Mouse (Mus musculus) limb, embryonic 11.5 days (tissue): Measurements from ENCODE around the gene C3. TPM values are rescaled to one million over a fixed set of nuclear protein-coding genes. Genes with fewer than 3 reads are reported as not detected.

Experiments used
- ATAC-seq: fragments of 200-750 bp; cut with Nextera tagmentation; 2 replicates; pipeline ENCODE4 v1.8.0; 2017; ENCODE audit warnings: low read depth; ENCODE audit not compliant: insufficient number of reproducible peaks, low FRiP score, low TSS enrichment
- DNase-seq: peaks from one replicate; pipeline ENCODE4 v3.0.0-alpha.2; 2015; ENCODE audit warnings: low spot score
- H3K27ac ChIP-seq: fragments of 300-500 bp; sonication (generic); replicated peaks from 2 replicates; pipeline ENCODE4 v1.5.1; 2014; ENCODE audit warnings: low read depth, mild to moderate bottlenecking, low read length
- H3K27me3 ChIP-seq: fragments of 300-500 bp; sonication (generic); 2 replicates; pipeline ENCODE4 v1.6.1; 2014; ENCODE audit warnings: mild to moderate bottlenecking, low read length, mixed read lengths; ENCODE audit not compliant: control insufficient read depth, insufficient read depth
- H3K36me3 ChIP-seq: fragments of 300-500 bp; sonication (generic); 2 replicates; pipeline ENCODE4 v1.6.1; 2014; ENCODE audit warnings: mild to moderate bottlenecking, low read length, moderate library complexity, mixed read lengths; ENCODE audit not compliant: control insufficient read depth, insufficient read depth
- H3K4me1 ChIP-seq: fragments of 300-500 bp; sonication (generic); 2 replicates; pipeline ENCODE4 v1.6.1; 2014; ENCODE audit warnings: low read length, mixed read lengths; ENCODE audit not compliant: control insufficient read depth, insufficient read depth
- H3K4me2 ChIP-seq: fragments of 300-500 bp; sonication (generic); 2 replicates; pipeline ENCODE4 v1.6.1; 2014; ENCODE audit warnings: low read depth, mild to moderate bottlenecking, moderate library complexity; ENCODE audit not compliant: severe bottlenecking
- H3K4me3 ChIP-seq: fragments of 300-500 bp; sonication (generic); 2 replicates; pipeline ENCODE4 v1.5.1; 2014; ENCODE audit warnings: low read depth, low read length
- H3K9ac ChIP-seq: fragments of 300-500 bp; sonication (generic); 2 replicates; pipeline ENCODE4 v1.6.1; 2014; ENCODE audit warnings: mild to moderate bottlenecking, low read length
- H3K9me3 ChIP-seq: fragments of 300-500 bp; sonication (generic); 2 replicates; pipeline ENCODE4 v1.6.1; 2016; ENCODE audit warnings: low read length; ENCODE audit not compliant: control insufficient read depth
- WGBS: fragments of 180-500 bp; shearing (Covaris S2); extraction: QIAGEN DNeasy Blood & Tissue Kit; methylation state at CpG from one replicate; pipeline ENCODE4 v1.1.7; 2014; 5-methylcytosine and 5-hydroxymethylcytosine counted together
- polyA plus RNA-seq: library from polyadenylated mRNA; unstranded; fragments of >200 nt; fragmentation: Nextera tagmentation; extraction: Ambion mirVana; gene quantifications from 2 replicates; pipeline ENCODE4 v1.2.1, GENCODE M21; 2014

C3 gene
- polyA plus RNA-seq, 1 experiment from 2014 or later: 0.21 TPM

DNA sequence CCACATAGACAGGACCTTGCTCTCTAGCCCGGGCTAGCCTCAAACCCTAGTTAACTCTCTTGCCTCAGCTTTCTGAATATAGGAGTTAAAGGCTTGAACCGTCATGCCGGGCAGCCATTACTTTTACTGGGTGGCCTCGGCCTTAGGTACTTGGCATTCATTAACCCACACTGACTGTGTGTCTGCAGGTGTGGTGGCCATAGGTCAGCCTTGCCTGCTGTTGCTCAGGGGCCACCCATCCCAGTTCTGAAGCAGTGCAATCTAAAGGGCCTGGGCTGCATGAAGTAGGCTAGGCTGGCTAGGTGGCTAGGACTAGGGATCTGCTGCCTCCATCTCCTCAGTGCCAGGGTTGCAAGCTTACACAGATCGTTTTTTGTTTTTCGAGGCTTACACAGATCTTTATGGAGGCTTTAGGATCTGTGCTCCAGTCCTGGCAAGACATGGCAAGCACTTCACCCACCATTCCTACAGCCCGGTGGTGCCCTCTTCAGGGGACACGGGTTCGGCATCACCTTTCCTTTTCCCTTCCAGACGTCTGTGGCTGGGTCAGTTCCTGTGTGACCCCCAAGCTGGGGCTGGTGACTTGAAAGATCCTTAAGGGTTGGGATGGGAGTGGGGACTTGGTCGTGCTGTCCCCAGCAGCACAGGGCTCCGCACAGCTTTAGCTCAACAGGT is 6.5 kb upstream of the C3 start:
- no peak for DNase-seq

DNA sequence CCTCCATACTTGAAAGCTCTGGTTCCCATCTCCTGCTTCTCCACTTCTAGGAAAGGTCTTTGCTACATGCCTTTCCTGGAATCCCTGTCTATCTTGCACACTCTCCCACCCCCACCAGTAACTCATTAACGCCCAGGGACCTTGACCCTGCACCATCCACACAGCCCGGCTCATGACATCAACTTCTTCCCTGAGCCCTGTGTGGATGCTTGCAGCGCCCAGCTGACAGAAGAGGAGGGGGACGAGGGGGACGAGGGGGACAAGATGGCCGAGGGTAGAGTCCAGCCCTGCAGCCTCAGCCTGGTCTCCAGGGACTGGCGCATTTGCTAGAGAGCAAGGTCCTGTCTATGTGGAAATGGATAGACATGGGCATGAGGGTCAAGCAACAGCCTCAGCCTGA is 5.1 kb upstream of the C3 start:
- H3K4me1 ChIP-seq: no peaks in the 10 kb centered on the region
- no peak for ATAC-seq
- no peaks in the 10 kb centered on the region for H3K9me3 ChIP-seq
- H3K27me3 ChIP-seq: no peaks in the 10 kb centered on the region
- DNase-seq: no peak
- H3K27ac ChIP-seq: no peak overlapping the region
- peaks cover 8% of the 10 kb centered on the region; the same call in 1 of the 2 replicates for H3K36me3 ChIP-seq
- no peak overlapping the region for H3K9ac ChIP-seq
- no peak overlapping the region for H3K4me3 ChIP-seq
- H3K4me2 ChIP-seq: no peak overlapping the region
- 51% methylated on average over 7 of the region's 7 CpGs for WGBS

More for the DNA sequence above, 6.5 kb upstream of the C3 start:
- Histone ChIP-seq H3K9me3 (no peaks in the 10 kb centered on the region), H3K27ac (no peak overlapping the region), H3K27me3 (no peaks in the 10 kb centered on the region), H3K4me1 (no peaks in the 10 kb centered on the region), H3K9ac (no peak overlapping the region), H3K36me3 (peaks cover 8% of the 10 kb centered on the region; the same call in 1 of the 2 replicates), H3K4me2 (no peak overlapping the region), H3K4me3 (no peak overlapping the region)
- ATAC-seq: no peak
- WGBS: 82% methylated on average over 12 of the region's 12 CpGs

DNA sequence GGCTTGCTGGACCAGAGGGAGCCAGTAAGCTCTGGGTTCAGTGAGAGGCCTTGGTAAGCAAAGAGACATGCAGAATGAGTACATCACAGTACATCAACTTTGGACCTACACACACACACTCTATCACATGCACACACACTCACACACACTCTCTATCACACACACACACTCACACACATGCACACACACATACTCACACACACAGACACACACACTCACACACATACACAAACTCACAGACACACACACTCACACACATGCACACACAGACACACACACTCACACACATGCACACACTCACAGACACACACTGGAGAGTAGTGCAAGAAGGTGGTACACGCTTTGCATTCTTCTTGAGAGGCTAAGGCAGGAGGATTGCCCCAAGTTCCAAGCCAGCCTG is 4.3 kb upstream of the C3 start:
- Histone ChIP-seq H3K4me3 (no peak overlapping the region), H3K9ac (no peak overlapping the region), H3K36me3 (peaks cover 8% of the 10 kb centered on the region; the same call in 1 of the 2 replicates), H3K9me3 (no peaks in the 10 kb centered on the region), H3K4me1 (no peaks in the 10 kb centered on the region), H3K27ac (no peak overlapping the region), H3K27me3 (no peaks in the 10 kb centered on the region), H3K4me2 (no peak overlapping the region)
- 85% methylated on average over 1 of the region's 1 CpGs for WGBS
- no peak for ATAC-seq
- DNase-seq: no peak

DNA sequence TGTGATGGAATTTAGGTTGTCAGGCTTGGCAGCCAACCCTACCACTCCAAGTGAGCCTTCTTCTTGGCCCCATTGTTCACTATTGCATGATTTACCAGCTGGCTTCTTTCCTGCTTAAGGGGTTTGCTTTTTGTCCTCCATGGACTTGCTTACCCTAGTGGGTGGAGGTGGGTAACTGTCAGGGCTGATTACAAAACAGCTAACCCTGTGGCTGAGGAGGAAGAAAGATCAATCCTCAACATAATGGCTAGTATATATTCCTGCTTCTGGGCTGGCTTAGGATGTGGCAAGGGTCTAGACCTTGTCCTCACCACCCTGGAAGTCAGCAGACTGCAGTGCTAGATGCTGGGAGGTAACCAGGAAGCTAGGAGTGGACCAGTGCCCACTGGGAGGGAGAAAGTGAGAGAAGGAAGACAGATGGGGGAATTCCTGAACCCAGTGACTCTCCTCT is 3.4 kb upstream of the C3 start:
- 0 out of 2 replicates have a peak, but pooled peaks cover 2% of the 10 kb centered on the region for H3K36me3 ChIP-seq
- H3K4me2 ChIP-seq: no peak overlapping the region
- no peaks in the 10 kb centered on the region for H3K4me1 ChIP-seq
- H3K9ac ChIP-seq: no peak overlapping the region
- ATAC-seq (no peak), DNase-seq (no peak)
- H3K27me3 ChIP-seq: no peaks in the 10 kb centered on the region
- no peaks in the 10 kb centered on the region for H3K9me3 ChIP-seq
- no peak overlapping the region for H3K4me3 ChIP-seq
- no peak overlapping the region for H3K27ac ChIP-seq

DNA sequence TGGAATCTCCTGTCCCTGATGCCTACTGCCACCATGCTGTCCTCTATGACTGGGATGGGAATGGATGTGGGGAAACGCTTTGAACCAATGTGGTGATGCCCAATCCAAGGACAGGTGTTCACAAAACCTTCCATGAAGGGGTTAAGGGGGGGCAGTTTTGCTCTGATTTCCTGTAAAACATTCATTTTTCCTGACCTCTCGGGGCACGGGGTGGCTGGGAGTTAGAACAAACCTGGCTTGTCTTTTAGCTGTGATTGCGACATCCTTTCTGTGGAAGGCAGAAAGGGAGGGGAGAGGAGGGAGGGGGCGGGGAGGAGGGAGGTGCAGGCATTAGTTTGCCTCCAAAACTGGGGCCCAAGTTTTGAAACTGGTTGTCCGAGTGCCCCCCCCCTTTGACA is 2.8 kb upstream of the C3 start:
- Histone ChIP-seq H3K27me3 (no peaks in the 10 kb centered on the region), H3K27ac (no peak overlapping the region), H3K4me3 (no peak overlapping the region), H3K4me1 (no peaks in the 10 kb centered on the region), H3K4me2 (no peak overlapping the region), H3K9ac (no peak overlapping the region), H3K36me3 (0 out of 2 replicates have a peak, but pooled peaks cover 2% of the 10 kb centered on the region), H3K9me3 (no peaks in the 10 kb centered on the region)
- no peak for DNase-seq
- no peak for ATAC-seq
- 64% methylated on average over 6 of the region's 6 CpGs for WGBS

DNA sequence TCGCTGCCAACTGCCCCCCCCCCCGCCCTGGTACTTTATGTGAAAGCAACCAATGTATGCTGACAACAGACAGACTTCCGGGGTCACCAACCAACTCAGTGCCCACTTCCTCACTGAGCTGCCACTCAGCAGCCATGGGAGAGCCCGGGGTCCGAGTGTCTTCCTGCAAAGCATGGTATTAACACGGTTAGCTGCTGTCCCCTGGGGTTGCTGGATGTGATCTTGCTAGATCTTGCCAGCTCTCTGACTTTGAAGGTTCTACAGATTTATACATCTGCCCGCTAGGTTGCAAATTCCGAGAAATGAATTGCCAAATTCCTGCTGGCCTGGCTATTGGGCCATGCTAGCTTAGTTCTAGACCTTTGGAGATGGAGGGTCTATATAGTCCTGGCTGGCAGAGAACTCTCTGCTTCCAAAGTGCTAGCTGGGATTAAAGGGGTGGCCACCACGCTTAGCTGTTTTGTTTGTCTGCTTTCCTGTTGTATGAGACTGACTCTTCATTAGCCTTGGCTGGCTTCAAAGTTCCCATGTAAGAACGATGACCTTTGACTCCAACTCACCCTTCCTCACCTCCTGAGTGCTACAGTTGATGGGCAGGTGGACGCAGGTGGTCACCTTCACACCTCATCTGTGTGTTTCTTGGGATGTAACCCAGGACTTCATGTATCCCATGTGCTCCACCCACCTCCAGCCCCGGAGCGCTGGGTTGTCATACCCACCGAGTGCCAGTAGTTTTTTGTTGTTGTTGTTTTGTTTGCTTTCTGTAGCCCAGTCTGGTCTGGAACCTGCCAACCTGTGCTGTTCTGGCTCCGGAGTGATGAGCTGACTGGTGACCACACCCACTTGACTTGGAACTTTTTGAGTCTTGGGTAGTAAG is 2.2 kb upstream of the C3 start:
- H3K36me3 ChIP-seq: no peaks in the 10 kb centered on the region
- H3K4me2 ChIP-seq: no peak overlapping the region
- ATAC-seq: 0 out of 2 replicates have a peak, but pooled peaks have one; percentile 4
- no peak overlapping the region for H3K4me3 ChIP-seq
- 79% methylated on average over 15 of the region's 15 CpGs for WGBS
- no peaks in the 10 kb centered on the region for H3K4me1 ChIP-seq
- H3K9me3 ChIP-seq: no peaks in the 10 kb centered on the region
- no peak overlapping the region for H3K27ac ChIP-seq
- H3K9ac ChIP-seq: no peak overlapping the region
- no peaks in the 10 kb centered on the region for H3K27me3 ChIP-seq
- no peak for DNase-seq

DNA sequence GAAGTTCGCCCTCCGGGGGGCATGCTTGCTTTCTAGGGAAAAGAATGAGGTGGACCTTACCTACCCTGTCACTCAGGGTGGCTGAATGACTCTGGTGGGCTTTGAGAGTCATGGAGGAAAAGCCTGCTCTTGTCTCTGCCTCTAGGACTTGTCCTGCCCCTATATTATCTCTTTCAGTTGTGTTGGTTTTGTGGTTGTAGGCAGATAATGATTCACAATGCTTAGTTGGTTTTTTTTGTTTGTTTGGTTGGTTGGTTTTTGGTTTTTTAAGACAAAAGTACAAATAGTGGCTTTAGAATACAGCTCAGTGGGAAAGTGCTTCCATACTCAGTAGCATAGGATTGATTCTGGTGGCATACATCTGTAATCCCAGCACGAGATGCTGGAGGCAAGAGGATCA is 937 bp upstream of the C3 start:
- Histone ChIP-seq H3K9me3 (no peaks in the 10 kb centered on the region), H3K36me3 (no peaks in the 10 kb centered on the region), H3K27ac (no peak overlapping the region), H3K9ac (no peak overlapping the region), H3K27me3 (no peaks in the 10 kb centered on the region), H3K4me2 (no peak overlapping the region), H3K4me1 (no peaks in the 10 kb centered on the region), H3K4me3 (no peak overlapping the region)
- WGBS: 80% methylated on average over 3 of the region's 3 CpGs
- ATAC-seq: no peak
- no peak for DNase-seq

DNA sequence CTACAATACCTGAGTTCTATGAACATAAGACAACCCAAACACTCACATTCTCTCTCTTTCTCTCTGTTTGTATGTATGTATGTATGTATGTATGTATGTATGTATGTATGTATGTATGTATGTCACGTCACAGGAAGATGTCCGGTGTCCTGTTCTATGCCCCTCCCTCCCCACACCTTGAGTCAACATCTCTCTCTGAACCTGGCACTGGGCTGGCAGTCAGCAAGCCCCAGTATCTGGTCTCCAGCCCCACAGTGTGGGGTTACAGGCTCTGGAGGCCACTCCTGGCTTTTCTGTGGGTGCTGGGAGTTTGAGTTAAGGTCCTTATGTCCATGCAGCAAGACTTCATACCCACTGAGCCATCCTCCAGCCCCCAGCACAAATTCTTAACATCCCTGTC is 468 bp downstream of the C3 start:
- Histone ChIP-seq H3K4me3 (no peak overlapping the region), H3K4me2 (no peak overlapping the region), H3K27me3 (no peaks in the 10 kb centered on the region), H3K27ac (no peak overlapping the region), H3K4me1 (no peaks in the 10 kb centered on the region), H3K9ac (no peak overlapping the region), H3K36me3 (no peaks in the 10 kb centered on the region), H3K9me3 (no peaks in the 10 kb centered on the region)
- ATAC-seq: no peak
- 96% methylated on average over 2 of the region's 2 CpGs for WGBS
- no peak for DNase-seq
